Mouse (Mus musculus) NIH3T3 (cell line): ENCODE results near the gene Nipa1.

Source experiments
- DNase-seq: peaks from one replicate; pipeline ENCODE4 v3.0.0-alpha.2; 2012; ENCODE audit warnings: low read depth

Nipa1 gene

DNA sequence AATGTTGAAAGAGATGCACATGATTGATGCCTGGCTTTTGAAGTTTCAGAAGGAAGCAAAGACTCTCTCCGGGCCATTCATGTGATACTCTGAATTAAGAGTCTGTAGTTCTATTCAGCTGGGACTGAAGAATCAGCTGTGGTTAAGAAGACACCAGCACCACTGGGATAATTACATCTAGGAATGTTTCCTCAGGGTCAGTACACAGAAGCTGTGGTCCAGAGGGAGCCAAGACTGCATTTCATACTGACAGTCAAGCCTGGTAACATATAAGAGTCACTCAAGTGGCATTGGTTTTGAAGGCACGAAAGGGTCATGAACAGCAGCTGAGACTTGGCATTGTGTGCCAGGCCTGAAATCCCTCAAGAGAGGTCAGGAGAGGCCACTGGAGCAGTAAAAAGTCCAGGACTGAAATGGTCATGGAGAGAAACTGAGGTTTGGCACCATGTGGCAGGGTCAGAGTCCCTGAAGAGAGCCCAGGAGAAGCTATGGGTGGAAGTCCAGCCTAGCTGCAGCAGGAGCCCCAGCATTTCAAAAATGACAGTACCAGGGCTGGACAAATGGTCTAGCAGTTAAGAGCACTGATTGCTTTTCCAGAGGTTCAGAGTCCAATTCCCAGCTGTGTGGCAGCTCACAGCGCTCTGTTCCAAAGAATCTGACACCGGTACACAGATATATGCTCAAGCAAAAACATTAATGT is 9.3 kb downstream of the Nipa1 start:
- DNase-seq: no peak

DNA sequence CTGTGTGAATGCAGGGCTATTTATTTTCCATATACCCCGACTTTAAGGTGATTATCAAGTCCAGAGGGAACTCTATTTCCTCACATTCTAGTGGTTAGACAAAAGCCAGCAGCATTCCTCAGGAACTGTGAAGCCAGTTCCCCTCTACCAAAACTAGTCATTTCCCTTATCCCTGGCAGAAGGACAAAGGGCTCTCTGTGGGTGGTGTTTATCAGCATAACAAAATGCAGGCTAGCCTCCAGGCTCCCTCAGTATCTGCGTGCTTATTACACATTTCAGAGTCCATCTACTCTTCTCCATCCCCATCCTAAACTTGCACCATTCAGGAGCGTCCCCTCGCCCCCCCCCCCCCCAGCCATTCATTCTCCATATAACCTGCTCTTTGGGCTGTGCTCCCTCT is 20.8 kb downstream of the Nipa1 start:
- peak; percentile 75 for DNase-seq

- DNase-seq: no peak
Measured at GRCm38 (mm10) chr7:55995013-55995412, 24.7 kb downstream of the Nipa1 start.

DNA sequence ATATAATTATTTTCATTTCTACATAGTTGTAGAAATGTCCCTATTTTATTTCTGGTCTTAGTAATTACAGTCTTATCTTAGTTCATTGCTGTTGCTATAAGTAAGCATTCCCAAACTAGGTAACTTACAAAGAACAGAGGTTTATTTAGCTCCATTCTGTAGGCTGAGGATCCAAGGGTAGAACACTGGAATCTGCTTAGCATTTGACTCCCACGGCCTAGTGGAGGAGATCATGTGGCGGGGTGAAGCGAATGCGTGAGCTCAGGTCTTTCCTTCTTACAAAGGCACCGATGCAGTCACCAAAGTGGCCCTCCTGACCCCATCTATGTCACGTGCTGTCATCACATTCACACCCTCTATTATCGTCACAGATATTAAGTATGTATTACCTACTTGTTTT is 27.9 kb downstream of the Nipa1 start:
- no peak for DNase-seq

DNA sequence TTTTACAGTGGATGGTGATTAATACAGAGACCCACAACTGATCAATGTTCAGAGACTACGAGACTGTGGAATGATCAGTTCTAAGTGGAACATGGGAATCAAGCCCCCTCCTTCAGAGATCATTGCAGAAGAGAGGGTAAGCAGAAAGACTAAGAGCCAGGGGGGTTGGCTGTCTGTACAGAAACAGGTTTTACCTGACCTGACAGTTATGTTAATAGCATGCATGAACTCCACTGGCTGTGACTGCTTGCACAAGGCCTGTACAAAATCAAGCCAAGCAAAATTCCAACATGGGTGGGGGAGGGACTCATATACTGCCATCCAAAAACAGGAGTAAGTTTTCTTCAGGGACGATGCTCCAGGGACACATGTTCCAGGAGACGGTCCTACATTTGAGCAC is 28.6 kb downstream of the Nipa1 start:
- no peak for DNase-seq

- peak; percentile 88 for DNase-seq
Measured at GRCm38 (mm10) chr7:55986526-55987214, 33.1 kb downstream of the Nipa1 start.

- no peak for DNase-seq
Measured at GRCm38 (mm10) chr7:55984754-55985153, 35.0 kb downstream of the Nipa1 start.

DNA sequence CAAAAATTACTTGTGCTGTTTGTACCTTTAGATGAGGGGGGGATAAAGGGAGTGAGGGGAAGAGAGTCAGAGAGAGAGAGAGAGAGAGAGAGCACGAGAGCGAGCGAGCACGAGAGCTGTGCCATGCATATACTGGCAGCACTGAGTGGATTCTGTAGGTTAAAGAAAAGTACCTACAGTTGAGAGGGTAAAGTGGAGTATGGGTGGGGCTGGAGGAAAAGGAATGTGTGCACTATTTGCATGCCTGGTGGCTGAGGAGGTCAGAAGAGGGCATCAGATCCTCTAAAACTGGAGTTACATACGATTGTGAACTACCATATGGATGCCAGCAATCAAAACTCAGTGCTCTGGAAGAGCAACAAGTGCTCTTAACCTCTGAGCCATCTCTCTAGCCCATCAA is 36.6 kb downstream of the Nipa1 start:
- DNase-seq: no peak

- no peak for DNase-seq
Measured at GRCm38 (mm10) chr7:55982010-55982700, 37.6 kb downstream of the Nipa1 start.

- DNase-seq: no peak
Measured at GRCm38 (mm10) chr7:55981511-55981910, 38.2 kb downstream of the Nipa1 start.

GRCm38 (mm10) chr7:55974429-55974828 is 45.3 kb downstream of the Nipa1 start:
- DNase-seq: peak; percentile 14

DNA sequence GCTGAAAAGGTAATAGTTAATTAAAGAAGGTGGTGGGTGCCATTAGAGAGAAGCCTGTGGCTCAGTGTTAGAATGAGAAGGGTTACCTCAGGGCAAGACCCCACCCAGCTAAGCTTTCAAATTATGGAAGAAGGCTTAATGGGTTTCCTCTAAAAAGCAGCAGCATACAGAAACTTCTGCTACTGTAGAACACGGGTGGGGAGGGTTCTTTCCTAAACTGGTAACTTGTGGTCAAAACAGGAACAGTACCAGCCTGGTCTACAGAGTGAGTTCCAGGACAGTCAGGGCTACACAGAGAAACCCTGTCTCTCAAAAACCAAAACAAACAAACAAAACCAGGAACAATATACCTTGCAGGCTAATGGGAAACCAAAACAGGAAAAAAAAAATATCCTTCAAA is 50.3 kb downstream of the Nipa1 start:
- no peak for DNase-seq

DNA sequence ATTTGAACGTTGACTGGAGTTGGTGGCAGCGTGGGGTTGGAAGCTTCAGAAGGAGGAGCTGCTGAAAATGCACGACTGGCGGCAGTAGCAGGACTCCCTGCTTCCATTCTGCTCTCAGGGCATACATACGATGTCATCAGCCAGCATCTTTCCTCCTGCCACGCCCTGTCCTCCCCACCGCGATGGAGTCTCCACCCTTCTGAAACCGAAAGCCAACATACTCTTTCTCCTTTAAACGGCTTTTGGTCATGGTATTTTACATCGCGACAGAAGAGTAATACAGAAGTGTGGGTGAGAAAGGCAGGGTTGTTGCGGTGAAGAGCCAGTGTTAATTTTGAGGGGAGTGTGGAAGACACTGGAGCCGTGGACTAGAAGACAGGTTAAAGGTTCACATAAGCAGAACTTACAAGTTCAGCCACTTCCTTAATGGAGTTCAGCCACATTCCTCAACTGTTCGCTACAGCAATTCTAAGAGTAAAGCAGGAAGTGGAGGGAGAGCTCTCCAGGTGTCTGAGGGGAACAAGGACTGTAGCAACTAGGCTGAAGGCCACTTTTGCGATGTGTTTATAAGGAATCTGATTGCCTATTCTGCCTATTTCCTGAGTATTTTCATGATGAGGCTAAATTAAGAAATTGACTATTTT is 51.4 kb downstream of the Nipa1 start:
- no peak for DNase-seq

DNA sequence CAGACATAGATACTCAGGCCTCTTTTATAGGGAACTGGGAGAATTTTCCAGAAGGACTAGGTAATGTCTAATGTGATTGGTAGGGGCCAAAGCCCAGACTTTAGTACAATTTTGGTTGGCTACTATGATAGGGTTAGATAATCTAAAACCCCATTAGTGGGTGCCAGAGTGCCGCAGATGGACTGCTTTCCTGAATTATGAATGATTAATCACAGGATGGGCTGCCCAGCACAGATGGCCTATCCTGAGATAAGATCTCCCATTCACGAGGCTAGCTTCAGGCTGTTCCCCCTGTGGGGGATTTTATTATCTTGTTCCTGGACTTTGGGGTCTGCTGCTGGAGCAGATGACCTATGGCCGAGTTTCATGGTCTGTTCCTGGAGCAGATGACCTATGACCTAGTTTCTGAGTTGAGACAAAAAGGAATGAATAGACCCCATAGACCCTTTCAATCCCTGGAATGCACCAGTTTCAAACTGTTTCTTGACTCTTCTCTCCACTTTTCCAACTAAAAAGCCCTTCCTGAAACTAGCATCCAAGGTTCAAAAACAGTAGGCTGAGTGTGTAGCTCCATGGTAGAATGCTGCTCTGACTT is 52.8 kb downstream of the Nipa1 start:
- DNase-seq: no peak

DNA sequence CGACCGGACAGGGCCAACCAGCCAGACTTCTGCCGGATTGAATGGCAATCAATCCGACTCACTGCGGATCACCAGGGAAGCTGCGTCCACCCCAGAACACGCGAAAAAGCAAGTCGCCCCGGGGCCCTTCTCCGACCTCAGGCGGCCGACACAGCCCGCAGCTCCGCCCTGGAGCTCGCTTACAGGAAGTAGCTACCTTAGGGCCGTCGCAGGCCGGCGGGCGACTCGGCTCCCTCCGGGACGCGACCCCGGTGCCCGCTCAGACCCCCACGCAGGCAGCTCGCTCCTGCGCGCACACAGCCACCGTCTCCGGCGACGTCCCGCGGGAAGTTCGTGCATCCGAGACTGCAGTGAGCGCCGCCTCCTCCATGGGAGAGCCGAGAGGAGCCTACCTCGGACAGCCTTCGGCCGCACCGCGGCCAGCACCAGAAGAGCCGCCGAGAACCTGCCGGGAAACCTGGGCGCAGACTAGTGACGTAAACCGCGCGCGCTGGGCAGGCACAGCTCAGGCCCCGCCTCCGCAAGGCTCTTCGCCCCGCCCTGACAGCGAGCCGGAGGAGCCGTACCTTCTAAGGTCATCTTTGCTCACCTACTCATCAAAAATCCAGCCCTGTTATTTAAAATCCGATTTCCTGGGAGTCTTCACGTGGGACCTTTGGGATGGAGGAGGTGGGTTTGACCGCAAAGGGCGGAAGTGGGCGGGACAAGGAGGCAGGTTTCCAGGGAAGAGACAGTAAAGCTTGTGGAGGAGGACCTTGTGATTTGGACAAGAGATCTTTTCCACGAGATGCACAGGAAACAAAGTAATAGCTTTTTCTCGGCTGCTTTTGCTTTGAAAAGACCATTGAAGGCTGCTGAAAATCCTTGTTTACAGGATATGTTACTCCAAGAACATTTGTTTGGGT is 57.5 kb downstream of the Nipa1 start, which contains the start of gene Nipa2:
Nipa2 (minus strand) TSS at position 473 of the 905 bp plus-strand sequence.
- peak; percentile 96 for DNase-seq

DNA sequence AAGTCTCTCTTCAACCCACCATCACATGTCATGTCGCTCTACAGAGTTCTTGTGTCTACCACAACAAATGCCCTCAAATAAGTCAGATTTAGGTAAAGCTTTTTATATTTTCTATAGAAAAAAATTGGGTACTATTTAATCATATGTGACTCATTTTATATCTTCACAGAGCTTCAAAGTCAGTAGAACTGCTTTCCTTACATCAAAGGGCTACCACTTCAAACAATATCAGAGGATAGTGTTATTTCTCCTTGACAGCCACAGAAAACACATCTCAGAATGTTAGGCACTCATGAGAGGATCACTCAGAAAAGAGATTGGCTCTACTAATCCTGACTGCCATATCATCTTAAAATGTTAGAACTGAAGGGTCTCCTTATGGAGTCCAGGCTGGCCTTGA is 59.2 kb downstream of the Nipa1 start:
- no peak for DNase-seq

- no peak for DNase-seq
Measured at GRCm38 (mm10) chr7:55959801-55960200, 60.0 kb downstream of the Nipa1 start.

- DNase-seq: no peak
Measured at GRCm38 (mm10) chr7:55957916-55958315, 61.8 kb downstream of the Nipa1 start.

DNA sequence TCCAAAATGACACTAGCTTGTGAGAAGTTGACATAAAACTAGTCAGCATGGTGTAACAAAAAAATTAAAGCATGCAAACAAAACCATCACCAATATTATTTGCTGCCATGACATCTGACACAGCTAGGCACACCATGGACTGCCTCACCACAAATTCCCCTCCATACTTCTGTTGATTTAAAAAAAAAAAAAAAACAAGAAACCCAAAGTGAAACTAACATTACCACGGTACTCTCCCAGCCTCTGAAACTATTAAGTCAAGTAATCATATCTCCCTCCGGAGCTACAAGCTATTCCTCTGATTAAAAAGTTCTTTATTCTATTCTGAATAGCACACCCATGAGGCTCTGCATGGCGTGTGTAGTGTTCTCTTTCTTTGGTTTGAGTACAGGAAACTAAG is 62.6 kb downstream of the Nipa1 start:
- DNase-seq: no peak

DNA sequence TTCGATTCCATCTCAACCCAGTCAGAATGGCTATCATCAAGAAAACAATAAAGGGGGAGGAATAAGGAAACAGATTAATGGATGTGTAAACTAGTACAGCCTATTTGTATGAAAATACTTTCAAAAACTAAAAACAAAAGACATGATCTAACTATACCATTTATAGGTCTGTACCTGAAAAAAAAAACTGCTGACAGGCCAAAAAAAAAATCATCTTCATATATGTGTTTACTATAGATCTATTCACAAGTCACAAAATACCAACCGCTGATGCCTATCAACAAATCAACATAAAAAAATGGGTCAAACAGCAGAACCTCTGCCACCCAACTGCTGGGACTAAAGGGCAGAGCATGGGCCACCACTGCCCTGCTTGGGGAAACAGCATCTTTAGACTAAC is 63.7 kb downstream of the Nipa1 start:
- DNase-seq: no peak

DNA sequence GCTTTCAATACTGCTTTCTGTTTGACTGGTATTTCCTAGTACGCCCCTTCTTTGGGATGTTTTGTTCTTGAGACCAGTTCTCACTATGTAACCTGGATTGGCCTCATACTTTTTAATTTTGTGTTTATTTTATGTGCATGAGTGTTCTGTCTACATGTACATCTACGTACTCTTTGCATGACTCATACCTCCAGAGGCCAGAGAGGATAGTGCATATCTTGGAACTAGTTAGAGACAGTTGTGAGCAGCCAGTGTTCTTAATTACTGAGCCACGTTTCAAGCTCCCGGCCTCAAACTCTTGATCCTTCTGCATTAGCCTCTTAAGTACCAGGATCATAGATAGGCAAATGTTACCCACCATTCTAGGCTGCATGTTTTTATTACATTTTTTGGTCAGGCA is 81.4 kb downstream of the Nipa1 start:
- peak; percentile 70 for DNase-seq
